Mouse (Mus musculus) E14TG2a.4 (cell line): ENCODE data around the gene Tada1.

ENCODE experiments used
- H3K27me3 ChIP-seq: 2 replicates; pipeline ENCODE4 v1.6.1; 2014; ENCODE audit warnings: low read length, control low read depth; ENCODE audit not compliant: insufficient read depth
- H3K36me3 ChIP-seq: 2 replicates; pipeline ENCODE4 v1.6.1; 2014; ENCODE audit warnings: low read length, control low read depth; ENCODE audit not compliant: insufficient read depth
- H3K4me1 ChIP-seq: replicated peaks from 2 replicates; pipeline ENCODE4 v1.6.1; 2014; ENCODE audit warnings: low read depth, low read length, control low read depth
- H3K4me3 ChIP-seq: replicated peaks from 2 replicates; pipeline ENCODE4 v1.5.1; 2014; ENCODE audit warnings: mild to moderate bottlenecking, low read length
- H3K9me3 ChIP-seq: 2 replicates; pipeline ENCODE4 v1.6.1; 2014; ENCODE audit warnings: low read length, control low read depth
- CTCF ChIP-seq: conservative IDR thresholded peaks from 2 replicates; pipeline ENCODE4 v1.5.1; 2014; ENCODE audit warnings: low read length
- NANOG ChIP-seq: IDR thresholded peaks from 2 replicates; pipeline ENCODE4 v1.6.1; 2014; ENCODE audit warnings: borderline replicate concordance, low read length, mixed read lengths
- POU5F1 ChIP-seq: IDR thresholded peaks from 2 replicates; pipeline ENCODE4 v1.6.1; 2014; ENCODE audit warnings: low read length, borderline replicate concordance

Gene Tada1

DNA sequence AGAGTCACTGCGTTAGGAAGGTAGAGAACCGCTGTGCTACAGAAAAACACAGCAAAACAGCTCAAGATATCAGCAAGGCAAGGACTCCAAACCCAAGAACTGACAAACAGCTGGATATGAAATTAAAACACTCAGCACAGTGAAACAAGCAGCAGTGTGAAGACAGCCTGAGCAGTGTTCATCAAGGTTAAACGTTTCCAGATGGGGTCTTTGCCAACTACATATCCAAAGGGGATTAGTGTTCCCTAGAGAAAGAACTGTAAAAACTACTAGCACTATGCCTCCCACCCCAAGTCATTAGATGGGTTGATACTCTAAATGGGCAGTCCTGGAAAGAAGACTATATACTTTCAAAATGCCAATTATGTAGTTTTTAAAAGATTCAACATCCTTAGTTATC lies 29.6 kb upstream of the Tada1 start:
- Histone ChIP-seq H3K4me1 (no peaks in the 10 kb centered on the region), H3K9me3 (peaks cover 33% of the 10 kb centered on the region), H3K27me3 (no peaks in the 10 kb centered on the region), H3K36me3 (no peaks in the 10 kb centered on the region), H3K4me3 (no peak overlapping the region)
- TF ChIP-seq POU5F1 = no peak
- no peak for TF ChIP-seq NANOG
- no peak for TF ChIP-seq CTCF

DNA sequence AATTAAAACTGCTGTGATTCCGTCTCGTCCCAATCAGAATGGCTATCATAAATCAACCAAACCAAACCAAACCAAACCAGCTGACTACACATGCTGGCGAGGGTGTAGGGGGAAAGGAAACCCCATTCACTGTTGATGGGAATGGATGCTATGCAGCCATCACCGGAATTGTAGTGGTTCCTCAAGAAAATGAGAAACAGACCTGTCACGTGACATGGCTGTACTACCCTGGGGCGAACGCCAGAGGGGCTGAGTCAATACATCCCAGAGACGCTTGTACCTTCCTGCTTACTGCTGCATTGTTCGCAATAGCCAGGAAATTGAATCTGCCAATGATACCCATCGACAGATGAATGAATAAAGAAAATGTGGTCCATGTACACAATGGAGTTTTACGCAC lies 29.1 kb upstream of the Tada1 start:
- TF ChIP-seq NANOG (no peak), CTCF (no peak), POU5F1 (no peak)
- H3K4me3 ChIP-seq = no peak overlapping the region
- peaks cover 33% of the 10 kb centered on the region for H3K9me3 ChIP-seq
- H3K4me1 ChIP-seq = no peaks in the 10 kb centered on the region
- H3K36me3 ChIP-seq = no peaks in the 10 kb centered on the region
- H3K27me3 ChIP-seq = no peaks in the 10 kb centered on the region

DNA sequence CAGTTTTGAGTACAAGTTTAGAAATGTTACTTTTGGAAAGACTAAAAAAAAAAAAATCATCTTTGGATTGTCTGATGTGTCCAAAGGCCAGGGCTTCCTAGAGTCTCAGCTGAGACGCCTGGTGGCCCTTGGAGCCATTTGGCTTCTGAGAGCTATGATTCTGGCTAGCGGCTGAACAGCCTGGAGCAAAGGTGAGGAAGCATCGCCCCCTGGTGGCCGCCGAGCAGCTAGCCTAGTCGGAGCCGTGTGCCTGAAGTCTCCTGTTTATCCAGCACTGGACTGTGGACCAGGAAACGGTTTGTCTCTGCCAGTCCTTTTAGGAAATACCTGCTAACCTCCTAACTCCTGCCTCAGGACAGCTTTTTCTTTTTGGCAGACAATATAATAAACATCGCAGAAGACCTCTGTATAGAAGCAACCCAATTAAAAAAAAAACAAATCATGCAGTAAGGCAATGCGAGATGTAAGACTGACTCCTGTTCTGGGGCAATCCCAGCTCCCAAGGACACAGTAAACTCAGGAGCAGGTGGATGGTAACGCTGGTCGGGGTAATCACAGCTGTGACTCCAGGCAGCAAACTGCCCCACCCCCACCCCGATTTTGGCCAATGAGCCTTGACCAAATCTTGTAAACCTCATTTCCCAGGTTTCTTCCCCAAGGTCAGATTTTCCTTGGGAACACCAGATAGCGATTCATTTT lies 18.6 kb upstream of the Tada1 start:
- TF ChIP-seq NANOG (no peak), POU5F1 (no peak), CTCF (peak; percentile 16; the same call in 1 of the 2 replicates)
- Histone ChIP-seq H3K4me3 (no peak overlapping the region), H3K27me3 (peaks cover under 1% of the 10 kb centered on the region; the same call in 1 of the 2 replicates)

DNA sequence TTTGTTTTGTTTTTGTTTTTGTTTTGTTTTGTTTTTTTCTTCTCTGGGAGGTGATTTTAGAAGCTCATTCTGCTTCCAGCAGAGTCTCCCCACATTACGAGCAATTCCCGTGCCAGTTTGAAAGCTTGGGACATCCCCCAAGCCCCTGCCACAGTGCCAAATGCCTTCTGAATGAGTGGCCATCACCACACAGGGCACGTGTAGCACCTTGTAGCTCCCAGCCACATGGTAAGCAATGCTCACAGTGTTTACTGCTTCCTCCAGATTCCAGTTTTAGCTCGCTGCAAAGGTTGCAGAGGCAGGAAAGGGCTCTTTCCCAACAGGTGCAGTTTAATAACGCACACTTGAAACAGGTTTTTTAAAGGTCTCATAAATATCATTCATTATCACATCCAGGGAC lies 18.0 kb upstream of the Tada1 start:
- Histone ChIP-seq H3K4me3 (no peak overlapping the region), H3K9me3 (peaks cover 38% of the 10 kb centered on the region), H3K4me1 (peaks cover 6% of the 10 kb centered on the region; the same call in 1 of the 2 replicates), H3K27me3 (peaks cover 3% of the 10 kb centered on the region; the same call in 1 of the 2 replicates), H3K36me3 (no peaks in the 10 kb centered on the region)
- TF ChIP-seq CTCF = no peak
- TF ChIP-seq POU5F1 = no peak
- TF ChIP-seq NANOG = no peak

More for the DNA sequence above, 18.6 kb upstream of the Tada1 start:
- H3K36me3 ChIP-seq = no peaks in the 10 kb centered on the region
- H3K4me1 ChIP-seq = peaks cover 4% of the 10 kb centered on the region; the same call in 1 of the 2 replicates
- H3K9me3 ChIP-seq = peaks cover 38% of the 10 kb centered on the region

DNA sequence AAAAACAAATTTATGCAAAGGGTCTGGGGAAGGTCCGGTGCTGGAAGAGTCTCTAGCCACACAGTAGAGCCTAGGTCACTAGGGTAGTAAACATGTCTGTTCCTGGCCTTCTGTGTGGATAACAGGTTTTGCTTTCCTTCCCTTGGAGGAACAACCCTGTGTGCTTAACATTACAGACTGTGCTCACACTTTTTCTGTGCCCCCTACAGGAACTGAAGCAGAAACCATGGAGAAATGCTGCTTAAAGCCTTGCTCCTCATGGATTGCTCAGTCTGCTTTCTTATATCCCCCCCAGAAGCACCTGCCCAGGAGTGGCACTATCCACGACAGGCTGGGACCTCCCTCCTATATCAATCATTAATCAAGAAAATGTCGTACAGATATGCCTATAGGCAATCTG lies 17.1 kb upstream of the Tada1 start:
- no peaks in the 10 kb centered on the region for H3K36me3 ChIP-seq
- H3K9me3 ChIP-seq = peaks cover 38% of the 10 kb centered on the region
- H3K4me3 ChIP-seq = no peak overlapping the region
- H3K27me3 ChIP-seq = peaks cover 3% of the 10 kb centered on the region; the same call in 1 of the 2 replicates
- no peak for TF ChIP-seq POU5F1
- TF ChIP-seq CTCF = no peak
- no peak for TF ChIP-seq NANOG
- peaks cover 6% of the 10 kb centered on the region; the same call in 1 of the 2 replicates for H3K4me1 ChIP-seq

DNA sequence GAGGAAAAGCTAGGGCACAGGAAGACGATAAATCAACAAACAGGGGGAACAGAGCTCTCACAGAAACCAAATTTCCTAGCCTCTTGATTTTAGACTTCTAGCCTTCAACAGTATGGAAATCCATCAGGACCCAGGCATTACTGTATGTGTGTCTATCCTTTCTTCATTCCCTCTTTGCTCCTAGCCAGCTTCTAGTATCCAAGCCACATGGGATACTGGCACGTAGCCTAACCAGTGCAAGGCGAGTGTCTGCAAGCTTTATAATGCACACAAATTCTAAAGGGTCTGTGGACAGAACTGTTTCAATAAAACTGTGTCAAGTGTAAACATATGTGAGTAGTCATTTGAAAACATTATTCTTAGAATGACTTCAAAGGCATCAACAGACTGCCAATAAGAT lies 16.2 kb upstream of the Tada1 start:
- H3K4me1 ChIP-seq = peaks cover 6% of the 10 kb centered on the region; the same call in 1 of the 2 replicates
- H3K27me3 ChIP-seq = peaks cover 3% of the 10 kb centered on the region; the same call in 1 of the 2 replicates
- H3K9me3 ChIP-seq = peaks cover 38% of the 10 kb centered on the region
- TF ChIP-seq POU5F1 (no peak), CTCF (no peak), NANOG (no peak)
- no peaks in the 10 kb centered on the region for H3K36me3 ChIP-seq
- no peak overlapping the region for H3K4me3 ChIP-seq

DNA sequence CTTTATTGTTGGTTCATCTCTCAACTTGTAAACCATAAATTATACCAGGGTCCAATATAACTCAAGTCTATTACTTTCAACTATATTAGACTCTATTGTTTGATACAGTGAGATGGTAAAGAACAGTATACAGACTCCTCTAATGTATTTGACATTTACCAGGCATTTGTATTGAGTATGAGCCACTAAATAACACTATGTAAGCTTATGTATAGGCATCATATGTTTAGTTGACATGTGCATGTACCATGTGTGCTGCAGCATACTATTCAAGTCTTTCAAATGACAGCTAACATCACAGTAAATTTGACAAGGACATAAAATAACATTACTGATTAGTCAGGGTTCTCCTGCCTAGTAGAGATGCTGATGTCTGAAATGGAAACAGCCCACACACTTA lies 15.8 kb upstream of the Tada1 start:
- TF ChIP-seq POU5F1 (no peak), CTCF (no peak)
- H3K27me3 ChIP-seq = peaks cover 3% of the 10 kb centered on the region; the same call in 1 of the 2 replicates
- no peaks in the 10 kb centered on the region for H3K36me3 ChIP-seq
- H3K4me1 ChIP-seq = peaks cover 6% of the 10 kb centered on the region; the same call in 1 of the 2 replicates
- no peak overlapping the region for H3K4me3 ChIP-seq
- H3K9me3 ChIP-seq = peaks cover 38% of the 10 kb centered on the region

DNA sequence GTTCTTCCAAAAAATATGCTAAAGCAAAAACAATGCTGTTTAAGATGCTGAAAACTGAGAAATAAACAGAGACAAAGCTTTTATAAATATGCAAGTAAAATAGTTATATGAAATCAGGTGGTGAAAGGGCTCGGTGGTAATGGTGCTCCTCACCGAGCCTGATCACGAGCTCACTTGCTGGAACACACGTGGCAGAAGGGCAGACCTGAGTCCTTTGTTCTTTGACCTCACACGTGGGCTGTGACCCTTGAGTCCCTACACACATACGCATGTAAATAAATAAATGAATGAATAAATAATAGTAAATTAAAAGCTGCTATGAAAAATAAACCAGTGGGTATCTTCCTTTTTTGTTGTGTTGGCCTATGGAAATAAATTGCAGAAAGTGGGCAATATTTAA lies 1.7 kb upstream of the Tada1 start:
- no peak for TF ChIP-seq NANOG
- TF ChIP-seq POU5F1 = no peak
- TF ChIP-seq CTCF = no peak
- Histone ChIP-seq H3K4me1 (peaks cover 14% of the 10 kb centered on the region), H3K36me3 (no peaks in the 10 kb centered on the region)

More for the DNA sequence above, 1.7 kb upstream of the Tada1 start:
- Histone ChIP-seq H3K4me3 (no peak overlapping the region), H3K9me3 (peaks cover 4% of the 10 kb centered on the region; the same call in 1 of the 2 replicates), H3K27me3 (peaks cover 44% of the 10 kb centered on the region)
